Mouse (Mus musculus): ENCODE measurements around the gene Ctdsp2. TPM values are rescaled to one million over a fixed set of nuclear protein-coding genes. Genes with fewer than 3 reads are reported as not detected.

Gene Ctdsp2
- total RNA-seq, 2 experiments from 2014 or later, result 81.2 to 83.8 TPM

GRCm38 (mm10) chr10:126962271-126962965, 16.1 kb upstream of the Ctdsp2 start:
- peak; percentile 46 to 58 for DNase-seq (ENCODE audit: low spot score in 2 of 2)

DNA sequence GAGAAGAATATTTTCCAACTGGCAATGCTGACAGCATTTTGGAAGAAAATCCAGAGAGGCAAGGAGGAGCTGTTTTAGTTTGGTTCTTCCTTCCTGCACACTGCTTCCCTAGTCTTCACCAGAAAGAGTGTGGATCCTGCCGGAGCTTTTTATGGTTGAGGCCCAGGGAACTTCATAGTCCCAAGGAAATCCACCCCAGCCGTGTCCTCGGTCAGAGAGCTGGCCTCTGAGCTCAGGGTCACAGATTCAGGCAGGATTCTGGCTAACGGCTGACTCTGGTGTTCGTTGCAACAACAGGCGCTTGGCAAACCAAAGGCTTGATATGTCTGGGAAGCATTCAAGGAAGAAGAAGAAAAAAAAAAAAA, 15.6 kb upstream of the Ctdsp2 start:
- no peak for DNase-seq (ENCODE audit: low spot score in 2 of 2)

DNA sequence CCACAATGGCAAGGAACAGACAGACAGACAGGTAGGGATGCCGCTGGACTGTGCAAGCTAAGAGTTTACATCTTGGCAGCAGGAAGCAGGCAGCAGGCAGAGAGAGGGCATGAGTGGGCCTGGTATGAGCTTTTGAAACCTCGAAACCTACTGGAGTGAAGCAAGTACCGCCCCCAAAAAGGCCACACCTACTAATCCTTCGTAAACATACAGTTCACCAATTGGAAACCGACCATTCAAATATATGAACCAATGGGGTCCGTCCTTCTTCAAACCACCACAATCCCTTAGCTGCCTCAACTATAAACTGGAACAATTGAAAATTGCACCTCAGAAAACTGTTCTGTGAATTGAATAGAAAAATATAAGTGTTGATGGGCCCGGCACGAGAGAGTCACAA, 14.7 kb upstream of the Ctdsp2 start:
- DNase-seq (ENCODE audit: low spot score in 2 of 2), result no peak

- DNase-seq (ENCODE audit: low spot score in 2 of 2), result no peak
Observed at GRCm38 (mm10) chr10:126971363-126972050, 7.0 kb upstream of the Ctdsp2 start.

DNA sequence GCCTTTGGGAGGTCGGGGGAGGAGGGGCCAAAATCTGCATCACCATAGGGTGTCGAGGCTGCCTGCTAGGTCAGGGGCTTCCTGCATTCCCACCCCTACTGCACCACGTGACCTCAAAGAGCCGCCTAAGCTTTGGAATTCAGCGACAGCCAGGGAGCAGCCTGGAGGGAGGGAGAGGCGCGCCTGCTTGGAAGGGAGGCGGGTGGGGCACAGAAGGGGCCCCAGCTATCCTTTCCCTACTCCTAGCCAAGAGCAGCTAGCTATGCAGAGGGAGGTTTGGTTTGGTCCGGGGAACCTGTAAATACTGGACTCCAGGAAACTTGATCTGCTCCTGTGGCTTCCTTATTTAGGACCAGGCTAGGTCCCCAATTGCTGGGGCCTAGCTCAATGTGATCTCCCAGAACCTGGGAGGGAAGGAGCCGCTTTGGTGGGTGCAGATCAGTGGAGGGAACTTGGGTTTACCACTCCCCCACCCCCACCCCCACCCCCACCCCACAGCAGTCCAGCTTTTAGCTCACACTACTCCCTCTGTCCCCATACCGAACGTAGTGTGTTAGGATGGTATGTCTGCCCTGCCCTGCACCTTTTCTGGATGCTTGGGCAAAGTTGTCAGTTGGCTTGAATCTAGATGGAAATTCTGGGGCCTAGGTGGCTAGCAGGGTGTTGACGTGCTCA, 6.3 kb upstream of the Ctdsp2 start:
- no peak for DNase-seq (ENCODE audit: low spot score in 2 of 2)

DNA sequence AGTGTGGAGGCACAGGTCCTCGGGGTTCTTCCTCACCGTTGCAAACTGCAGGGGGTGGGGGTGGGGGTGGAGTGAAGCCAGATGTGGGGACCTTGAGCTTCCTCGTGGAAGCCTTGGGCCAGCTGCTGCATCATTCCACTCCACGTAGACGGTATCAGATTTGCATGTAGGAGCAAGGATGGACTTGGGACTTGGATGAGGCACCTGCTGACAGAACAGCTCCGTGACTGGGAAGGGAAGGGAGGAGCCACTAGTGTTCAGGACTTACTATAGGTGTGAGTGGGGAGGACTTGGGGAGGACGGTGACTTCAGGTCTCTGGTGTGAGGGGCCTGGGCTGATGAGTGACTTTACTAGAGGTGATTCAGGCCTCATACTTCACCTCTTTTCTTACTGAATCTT, 5.5 kb upstream of the Ctdsp2 start:
- no peak for DNase-seq (ENCODE audit: low spot score in 2 of 2)

DNA sequence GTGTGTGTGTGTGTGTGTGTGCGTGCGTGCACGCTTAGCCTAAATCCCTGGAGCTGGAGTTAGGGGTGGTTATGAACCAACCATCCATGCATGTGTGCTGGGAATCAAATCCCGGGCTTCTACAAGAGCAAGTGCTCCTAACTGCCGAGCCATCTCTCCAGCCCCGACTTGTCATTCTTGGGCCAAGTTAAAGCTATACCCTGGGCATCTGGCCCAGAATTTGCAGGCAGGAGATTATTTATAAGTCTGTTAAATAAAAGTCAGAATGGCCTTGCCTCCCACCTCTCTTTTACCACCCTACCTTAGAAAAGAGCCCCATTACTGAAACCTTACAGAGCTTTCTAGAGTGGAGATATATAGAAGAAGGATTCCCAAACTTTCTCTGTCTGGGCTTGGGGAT, 2.8 kb upstream of the Ctdsp2 start:
- DNase-seq (ENCODE audit: low spot score in 2 of 2), result no peak

DNA sequence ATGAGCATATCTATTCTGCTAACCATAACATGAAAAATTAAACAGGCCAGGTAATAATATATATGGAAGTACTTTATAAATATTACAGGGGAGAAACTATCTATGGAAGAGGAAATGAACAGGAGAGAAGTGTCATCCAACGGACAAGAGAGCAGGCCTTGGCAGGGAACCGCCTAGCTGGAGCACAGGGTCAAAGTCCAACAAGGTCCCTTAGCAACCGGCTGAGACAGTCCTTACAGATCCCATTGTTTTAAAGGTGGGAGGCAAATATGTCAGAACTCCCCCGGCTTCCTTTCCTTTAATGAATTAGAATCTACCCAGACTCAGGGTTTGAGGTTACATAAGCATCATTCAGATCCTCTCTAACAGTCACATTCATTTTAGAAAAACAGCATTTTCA, 1.4 kb upstream of the Ctdsp2 start:
- DNase-seq (ENCODE audit: low spot score in 2 of 2), result no peak

- peak; percentile 48 to 55 for DNase-seq (ENCODE audit: low spot score in 2 of 2)
Observed at GRCm38 (mm10) chr10:126979121-126979635, 661 bp downstream of the Ctdsp2 start.

GRCm38 (mm10) chr10:126979636-126980151, 1.2 kb downstream of the Ctdsp2 start:
- peak; percentile 34 to 56 for DNase-seq (ENCODE audit: low spot score in 2 of 2)

DNA sequence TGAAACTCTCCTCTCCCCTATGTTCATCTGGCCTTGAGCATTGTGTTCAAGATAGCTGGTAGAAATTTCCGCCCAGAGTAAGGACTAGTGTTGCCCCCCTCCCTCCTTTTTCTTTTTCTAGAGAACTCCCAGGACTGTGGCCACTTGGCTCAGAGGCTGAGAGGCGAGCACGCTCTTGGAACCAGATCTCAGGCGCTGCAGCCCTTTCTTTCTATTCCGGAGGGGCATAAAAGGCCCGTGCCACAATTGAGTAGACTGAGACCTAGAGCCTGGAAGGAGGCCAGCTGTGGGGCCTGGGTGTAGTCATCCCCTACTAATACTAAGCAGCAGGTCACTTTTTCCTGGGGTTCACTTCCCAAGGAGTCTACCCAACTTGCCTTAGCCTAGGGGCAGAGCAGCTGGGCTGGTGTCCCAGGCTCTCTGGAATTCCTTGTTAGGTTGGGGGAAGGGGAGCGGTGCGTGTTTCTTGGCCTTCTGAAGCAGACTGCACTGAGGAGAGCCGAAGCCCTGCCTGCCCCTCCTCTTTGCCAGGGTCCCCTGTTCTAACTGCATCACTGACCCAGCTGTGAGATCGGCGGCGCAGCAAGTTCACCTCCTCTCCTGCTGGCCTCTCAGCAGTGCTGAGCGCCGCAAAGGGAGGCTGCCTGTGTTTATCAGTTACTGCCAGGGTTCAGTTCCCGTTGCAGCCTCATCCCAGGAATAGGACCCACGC, 1.9 kb downstream of the Ctdsp2 start:
- peak; percentile 31 to 50 for DNase-seq (ENCODE audit: low spot score in 2 of 2)

DNA sequence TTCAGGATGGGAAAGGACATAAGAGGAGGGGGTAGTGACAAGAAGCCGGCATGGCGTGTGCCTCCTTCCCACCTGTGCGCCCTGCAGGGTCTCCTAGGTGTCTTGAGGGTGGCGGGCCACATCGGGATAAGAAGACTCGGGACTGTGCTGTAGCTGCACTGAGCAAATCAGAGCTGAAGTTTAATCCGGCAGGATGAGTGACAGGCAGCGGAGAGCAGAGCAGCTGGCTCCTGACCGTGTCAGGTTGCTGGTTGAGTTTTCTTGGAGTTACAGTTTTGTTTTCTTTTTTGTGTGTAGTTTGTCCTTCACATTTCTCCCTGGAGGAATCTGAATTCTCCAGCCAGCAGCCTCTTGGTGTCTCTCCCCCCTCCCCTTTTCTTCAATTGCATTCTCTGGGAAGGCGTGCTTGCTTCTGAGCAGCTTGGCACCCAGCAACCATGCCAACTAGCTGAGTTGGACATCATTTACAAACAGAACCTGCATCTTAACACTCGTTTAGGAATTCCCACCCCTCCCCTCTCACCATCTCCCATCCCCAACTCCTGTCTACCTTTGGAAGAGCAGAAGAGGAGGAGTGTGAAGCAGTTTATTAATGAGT, 2.5 kb downstream of the Ctdsp2 start:
- DNase-seq (ENCODE audit: low spot score in 2 of 2), result no peak

DNA sequence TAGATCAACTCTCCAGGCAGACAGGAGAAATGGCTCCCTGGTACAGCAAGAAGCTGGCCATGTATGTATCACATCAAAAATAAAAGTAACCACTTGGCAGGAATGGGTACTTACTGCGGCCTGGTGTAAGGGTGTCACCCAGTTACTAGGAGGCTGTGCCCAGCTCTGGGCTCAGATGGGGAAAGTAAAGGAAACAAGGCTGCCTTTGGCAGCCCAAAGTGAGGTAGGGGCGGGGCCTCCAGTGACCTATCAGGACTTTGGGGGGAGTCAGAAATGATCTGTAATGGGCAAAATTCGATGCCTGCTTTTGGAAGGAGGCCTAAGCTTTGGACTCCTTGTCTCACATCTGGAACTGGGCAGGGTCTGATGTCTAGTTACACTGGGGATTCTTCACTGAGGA, 3.2 kb downstream of the Ctdsp2 start:
- no peak for DNase-seq (ENCODE audit: low spot score in 2 of 2)

GRCm38 (mm10) chr10:126983193-126983725, 4.7 kb downstream of the Ctdsp2 start:
- DNase-seq (ENCODE audit: low spot score in 2 of 2), result no peak

GRCm38 (mm10) chr10:126984189-126985004, 5.9 kb downstream of the Ctdsp2 start:
- no peak for DNase-seq (ENCODE audit: low spot score in 2 of 2)

- no peak for DNase-seq (ENCODE audit: low spot score in 2 of 2)
Observed at GRCm38 (mm10) chr10:126985127-126985526, 6.6 kb downstream of the Ctdsp2 start.

GRCm38 (mm10) chr10:126985579-126985978, 7.1 kb downstream of the Ctdsp2 start:
- no peak for DNase-seq (ENCODE audit: low spot score in 2 of 2)

DNA sequence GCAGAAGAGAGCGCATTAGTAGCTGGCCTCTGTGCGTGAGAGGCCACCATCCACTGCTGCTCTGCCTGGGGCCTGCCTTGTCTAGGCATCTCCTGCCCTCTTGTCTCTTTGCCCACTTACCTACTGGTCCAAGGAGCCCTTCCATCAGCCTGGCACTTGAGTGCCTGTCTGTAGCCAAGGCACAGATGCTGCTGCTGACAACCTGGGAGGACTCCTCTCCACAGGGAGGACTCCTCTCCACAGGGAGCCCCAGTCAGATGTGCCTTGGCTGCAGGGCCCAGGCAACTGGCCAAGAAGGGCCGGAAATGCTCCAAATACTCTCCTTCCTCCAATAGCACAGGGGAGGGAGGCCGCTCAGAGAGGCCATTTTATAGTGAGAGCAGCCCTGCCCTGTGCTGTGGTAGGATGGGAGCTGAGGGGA, 8.0 kb downstream of the Ctdsp2 start:
- DNase-seq (ENCODE audit: low spot score in 2 of 2), result peak; percentile 63 to 64

Data from left cerebral cortex, adult 18-20 months (tissue).